Comparison of ENCODE assay signal across 8 mouse cellular contexts in genomic region chr16:30038663-30039593, GRCm38 (mm10). TPM values are rescaled to one million over a fixed set of nuclear protein-coding genes. Genes with fewer than 3 reads are reported as not detected.
DNase-seq lines count a peak whose midpoint lies in the region; ATAC-seq and TF ChIP-seq lines count a peak whose summit lies in the region.

No protein-coding gene starts in this region.

- no peak for DNase-seq in heart, postnatal 4 days
- peak; percentile 63 for DNase-seq in brain, embryonic 14.5 days (ENCODE audit: low read depth)
- DNase-seq in left cerebral cortex, postnatal 14 days (ENCODE audit: low spot score in 2 of 2): no peak
- no peak for DNase-seq in layer of hippocampus, adult 18-20 months (ENCODE audit: low spot score in 2 of 2)
- no peak for DNase-seq in cerebellum, adult 11-12 months

- ATAC-seq in heart, embryonic 11.5 days (replicated peaks; ENCODE audit: insufficient number of reproducible peaks, low FRiP score, low TSS enrichment): 0 out of 2 replicates have a peak, but pooled peaks have one; percentile 18
- peak; percentile 68 for ATAC-seq in intestine, postnatal 0 days
- peak; percentile 93 for ATAC-seq in neutrophil, adult 5-6 weeks (ENCODE audit: extremely low read depth, insufficient number of reproducible peaks, low FRiP score, poor library complexity, severe bottlenecking)

- peaks cover 9% of the 10 kb centered on the region; the same call in 1 of the 2 replicates for H3K4me1 ChIP-seq in heart, embryonic 11.5 days (ENCODE audit: control insufficient read depth, insufficient read depth, low read length)
- peaks cover 6% of the 10 kb centered on the region for H3K4me1 ChIP-seq in intestine, postnatal 0 days (replicated peaks; ENCODE audit: control insufficient read depth, insufficient read depth, low read length)

- WGBS in heart, embryonic 11.5 days (ENCODE audit: insufficient replicate concordance): 28% methylated on average over 15 of the region's 17 CpGs
- WGBS in intestine, postnatal 0 days: 31% methylated on average over 15 of the region's 17 CpGs

- H3K36me3 ChIP-seq in heart, embryonic 11.5 days (ENCODE audit: control insufficient read depth, insufficient read depth, low read length): no peaks in the 10 kb centered on the region
- no peaks in the 10 kb centered on the region for H3K36me3 ChIP-seq in intestine, postnatal 0 days (ENCODE audit: control insufficient read depth, insufficient read depth)

- TF ChIP-seq POLR2A in brain, embryonic 14.5 days (IDR thresholded peaks at IDR 0.05; ENCODE audit: borderline replicate concordance, extremely low read depth, insufficient read depth, insufficient read length, poor library complexity, severe bottlenecking): no peak

- no peak overlapping the region for H3K9ac ChIP-seq in heart, embryonic 11.5 days (ENCODE audit: low read depth, low read length)
- H3K9ac ChIP-seq in intestine, postnatal 0 days (ENCODE audit: low read depth, low read length): no peak overlapping the region

- intact Hi-C loops in left cerebral cortex, postnatal 14 days (cut with DNase I): no loop called here

- no peak for TF ChIP-seq CTCF in brain, embryonic 14.5 days (IDR thresholded peaks at IDR 0.05; ENCODE audit: borderline replicate concordance, extremely low read depth, insufficient read depth, insufficient read length)
- TF ChIP-seq CTCF in intestine, postnatal 0 days (IDR thresholded peaks at IDR 0.05; ENCODE audit: low read depth): peak; percentile 45

- no peak overlapping the region for H3K4me3 ChIP-seq in heart, embryonic 11.5 days (ENCODE audit: low read depth, low read length)
- no peak overlapping the region for H3K4me3 ChIP-seq in intestine, postnatal 0 days (ENCODE audit: low read depth, low read length)

- 0 out of 2 replicates have a peak, but pooled peaks cover 3% of the 10 kb centered on the region for H3K27me3 ChIP-seq in heart, embryonic 11.5 days (ENCODE audit: control insufficient read depth, insufficient read depth, low read length)
- H3K27me3 ChIP-seq in intestine, postnatal 0 days (replicated peaks; ENCODE audit: control insufficient read depth, insufficient read depth, low read length): no peaks in the 10 kb centered on the region

- no peaks in the 10 kb centered on the region for H3K9me3 ChIP-seq in heart, embryonic 11.5 days (replicated peaks; ENCODE audit: control insufficient read depth, low read length)
- H3K9me3 ChIP-seq in intestine, postnatal 0 days (ENCODE audit: control insufficient read depth): no peaks in the 10 kb centered on the region

- no peak overlapping the region for H3K27ac ChIP-seq in heart, embryonic 11.5 days (ENCODE audit: low read depth, low read length)
- no peak overlapping the region for H3K27ac ChIP-seq in intestine, postnatal 0 days (ENCODE audit: low read depth, low read length)

- H3K4me2 ChIP-seq in heart, embryonic 11.5 days: no peak overlapping the region
- peak overlapping the region; percentile 35 for H3K4me2 ChIP-seq in intestine, postnatal 0 days (replicated peaks; ENCODE audit: low read depth)

RNA-seq across cellular contexts. Expression of gene Hes1, which starts 25.3 kb away (rescaled TPM):
- 29.1 and 30.3 TPM in 2 replicates for polyA plus RNA-seq in heart, embryonic 11.5 days (2014; fragmentation: Nextera tagmentation; extraction: Ambion mirVana)
- 10 to 100 TPM; 44.5 to 54.4 TPM for total RNA-seq in heart, postnatal 4 days (2021)
- polyA plus RNA-seq in brain, embryonic 14.5 days (2012; rRNA removed): 44.6 and 58.9 TPM in 2 replicates
- polyA plus RNA-seq in intestine, postnatal 0 days (2015; fragmentation: Nextera tagmentation; extraction: Ambion mirVana): 44.0 and 52.9 TPM in 2 replicates
- 11.2 and 19.8 TPM in 2 replicates for total RNA-seq in neutrophil, adult 5-6 weeks (2017)
- 10 to 100 TPM; 13.5 to 18.3 TPM for total RNA-seq in left cerebral cortex, postnatal 14 days (2021)
- total RNA-seq in layer of hippocampus, adult 18-20 months (2021): 10 to 100 TPM; 24.4 to 28.0 TPM

Comparison
In these comparisons a context has a peak if more than half of its experiments do, and no peak if none do; other contexts are left out.
1. ATAC-seq: peak in every context shown above with its lines; median percentile 93 in neutrophil, adult 5-6 weeks; 68 in intestine, postnatal 0 days; 18 in heart, embryonic 11.5 days.